In genomic region chr6:39791806-39792205, GRCm38 (mm10) we compare ENCODE assay signal across 19 mouse cellular contexts.
"Had no signal": no experiment of that assay in that cellular context is flagged by ENCODE, and none has a peak within 500 bp of the region (broad histone marks: within the 10 kb centered on the region; RNA-seq: fewer than 3 reads in every experiment).

No protein-coding gene starts in this region.

- H3K9ac ChIP-seq: liver, embryonic 13.5 days; midbrain, embryonic 15.5 days; neural tube, embryonic 13.5 days had no signal

- H3K9me3 ChIP-seq: liver, embryonic 13.5 days; midbrain, embryonic 15.5 days; neural tube, embryonic 13.5 days had no signal

- H3K27me3 ChIP-seq: liver, embryonic 13.5 days; midbrain, embryonic 15.5 days; neural tube, embryonic 13.5 days had no signal

- H3K4me2 ChIP-seq: liver, embryonic 13.5 days; midbrain, embryonic 15.5 days; neural tube, embryonic 13.5 days had no signal

- H3K4me3 ChIP-seq: left cerebral cortex, adult 2 months; liver, embryonic 13.5 days; midbrain, embryonic 15.5 days; myocyte; neural tube, embryonic 13.5 days had no signal

- DNase-seq: kidney, adult 18-20 months; kidney, adult 9 months; kidney, postnatal 14 days; kidney, postnatal 4 days; layer of hippocampus, postnatal 36 days; liver, embryonic 13.5 days; lung, adult 2 months; lung, postnatal 14 days; lung, postnatal 4 days; right cerebral cortex, adult 18-20 months; right cerebral cortex, postnatal 14 days; right cerebral cortex, postnatal 4 days; thymus, adult 2 months; thymus, postnatal 14 days had no signal

- H3K4me1 ChIP-seq: liver, embryonic 13.5 days had no signal

- ATAC-seq: midbrain, embryonic 15.5 days had no signal

- H3K27ac ChIP-seq: left cerebral cortex, adult 2 months; liver, embryonic 13.5 days; midbrain, embryonic 15.5 days; neural tube, embryonic 13.5 days; stomach, postnatal 0 days had no signal

- H3K36me3 ChIP-seq: liver, embryonic 13.5 days; midbrain, embryonic 15.5 days; neural tube, embryonic 13.5 days had no signal
